Mouse (Mus musculus): ENCODE results near the gene Myadm. TPM values are rescaled to one million over a fixed set of nuclear protein-coding genes. Genes with fewer than 3 reads are reported as not detected.

The Myadm gene
- 171 and 218 TPM in 2 replicates for polyA plus RNA-seq (2012; rRNA removed)

DNA sequence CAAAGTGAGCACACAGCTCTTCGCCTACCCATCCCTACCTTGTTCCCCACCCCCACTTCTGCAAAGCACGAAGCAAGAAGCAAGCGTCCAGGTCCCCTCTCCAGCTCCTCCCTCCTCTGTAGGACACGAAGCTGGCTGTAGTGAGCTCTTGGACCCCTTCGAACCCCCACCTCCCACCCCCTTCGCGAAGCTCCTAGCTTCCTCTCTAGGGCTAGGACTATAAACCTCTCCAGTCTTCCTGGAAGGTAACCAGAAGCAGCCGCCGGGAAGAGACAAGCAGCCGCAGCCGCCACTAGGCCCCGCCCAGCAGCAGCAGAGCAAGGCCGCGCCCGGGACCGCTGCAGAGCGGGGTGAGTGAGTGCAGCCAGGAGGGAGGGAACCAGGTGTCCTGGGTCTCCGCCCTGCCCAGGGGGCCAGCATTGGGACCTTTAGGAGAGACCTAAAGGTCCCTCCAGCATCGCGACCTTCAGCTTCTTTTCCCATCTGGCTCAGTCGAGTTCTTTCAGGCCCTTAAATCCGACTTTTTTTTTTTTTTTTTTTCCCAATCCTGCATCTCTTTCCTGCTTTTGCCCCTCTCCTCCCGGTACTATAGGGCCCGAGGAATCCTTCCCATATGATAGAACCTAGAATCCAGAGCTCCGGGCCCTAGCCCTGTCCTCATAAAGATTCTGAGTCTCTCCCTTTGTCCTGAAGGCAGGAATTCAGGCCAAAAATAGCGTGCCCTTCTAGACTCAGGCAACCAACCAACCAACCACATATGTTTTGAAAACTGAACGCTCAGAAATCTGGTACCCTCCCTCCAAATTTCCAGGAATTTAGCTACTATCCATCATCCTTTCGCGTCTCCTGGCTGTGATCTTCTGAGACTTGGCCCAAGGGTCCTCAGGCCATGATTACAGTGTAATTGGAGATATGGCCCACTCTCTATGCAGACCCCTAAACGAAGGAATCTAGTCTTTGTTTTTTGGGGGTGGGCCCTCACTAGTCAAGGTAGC lies at the start of gene Myadm, which contains the start of gene Prkcg:
Gene Myadm (plus strand): TSS at position 105 of the 995 bp plus-strand sequence.
Gene Prkcg (plus strand): TSS at position 204 of the 995 bp plus-strand sequence.

DNA sequence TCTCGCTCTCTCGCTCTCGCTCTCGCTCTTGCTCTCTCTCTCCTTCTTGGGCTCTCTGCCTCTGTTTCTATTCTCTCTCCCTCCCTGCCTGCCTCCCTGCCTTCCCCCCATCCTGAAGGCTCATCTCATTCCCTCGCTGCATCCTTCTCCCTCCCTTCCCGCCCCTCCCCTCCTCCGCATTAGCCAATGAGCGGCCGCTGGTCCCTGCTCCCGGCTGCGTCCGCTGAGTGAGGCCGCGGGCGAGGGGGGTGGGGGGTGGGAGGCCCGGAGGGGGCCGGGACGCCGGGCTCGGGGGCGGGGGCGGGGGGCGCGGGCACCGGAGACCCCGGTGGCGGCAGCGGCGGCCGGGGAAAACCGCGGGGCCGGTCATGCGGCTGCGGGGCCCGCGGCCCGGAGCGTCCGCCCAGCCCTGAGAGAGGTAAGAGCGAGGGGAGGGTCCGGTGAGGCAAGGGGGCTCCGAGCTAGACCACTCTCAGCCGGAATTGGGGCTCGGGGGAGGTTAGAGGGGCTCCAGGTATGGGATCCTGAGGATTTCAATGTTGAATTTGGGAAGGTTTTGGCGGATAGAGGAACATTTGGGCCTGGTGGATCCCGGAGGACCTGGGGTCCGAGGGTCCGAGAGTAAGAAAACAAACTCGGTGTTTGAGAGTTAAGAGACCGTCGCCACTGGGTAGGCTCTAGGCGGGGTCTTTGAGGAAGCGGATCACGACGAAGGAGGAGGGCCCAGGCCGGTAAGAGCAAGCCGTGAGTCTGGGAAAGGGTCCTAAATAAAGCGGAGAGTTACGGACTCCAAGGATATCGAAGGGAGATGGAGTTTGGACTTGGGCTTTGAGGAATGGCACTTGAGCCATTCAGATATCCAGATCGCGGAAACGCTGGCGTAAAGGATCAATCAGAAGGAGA lies 44.0 kb downstream of the Myadm start, which contains the start of gene Cacng7:
Gene Cacng7 (plus strand): TSS at position 337 of the 903 bp plus-strand sequence.

Other genes with a start within 250 kb of the Myadm start
- 0.02 TPM in 1 of 2 replicates, not detected in the other for gene AU018091, start 119.9 kb upstream of the Myadm start, polyA plus RNA-seq (2012; rRNA removed)
- 0.02 TPM in 2 replicates for gene Nlrp12, start 39.3 kb upstream of the Myadm start, polyA plus RNA-seq (2012; rRNA removed)
- gene Prkcg, start 99 bp downstream of the Myadm start, polyA plus RNA-seq (2012; rRNA removed), result 1.0 and 1.2 TPM in 2 replicates
- gene Cacng7, start 43.9 kb downstream of the Myadm start, polyA plus RNA-seq (2012; rRNA removed), result 7.7 and 10.2 TPM in 2 replicates
- gene Cacng8, start 101.6 kb downstream of the Myadm start, polyA plus RNA-seq (2012; rRNA removed), result 0.11 and 0.17 TPM in 2 replicates
- gene Cacng6, start 135.1 kb downstream of the Myadm start, polyA plus RNA-seq (2012; rRNA removed), result 0.18 and 0.81 TPM in 2 replicates
- gene Tarm1, start 213.5 kb downstream of the Myadm start, polyA plus RNA-seq (2012; rRNA removed), result 0.16 TPM in 1 of 2 replicates, not detected in the other